In genomic region chr7:139633393-139633792, GRCm38 (mm10) we compare ENCODE assay signal across 34 mouse cellular contexts. TPM values are rescaled to one million over a fixed set of nuclear protein-coding genes. Genes with fewer than 3 reads are reported as not detected.
"Had no signal": no experiment of that assay in that cellular context is flagged by ENCODE, and none has a peak within 500 bp of the region (broad histone marks: within the 10 kb centered on the region; RNA-seq: fewer than 3 reads in every experiment).

No protein-coding gene starts in this region.

- H3K9ac ChIP-seq: heart, embryonic 13.5 days; heart, embryonic 15.5 days; hindbrain, embryonic 13.5 days; intestine, embryonic 15.5 days; limb, embryonic 12.5 days; liver, embryonic 13.5 days; liver, embryonic 15.5 days had no signal

- DNase-seq: gastrocnemius, postnatal 14 days; gastrocnemius, postnatal 36 days; heart, adult 11 months; heart, adult 2 months; heart, postnatal 14 days; heart, postnatal 36 days; kidney, adult 18-20 months; kidney, adult 8-10 months; kidney, postnatal 10 days; kidney, postnatal 25 days; kidney, postnatal 4 days; liver; liver, embryonic 13.5 days had no signal

- H3K27me3 ChIP-seq: intestine, embryonic 15.5 days; liver, embryonic 13.5 days; liver, embryonic 15.5 days had no signal

- H3K4me1 ChIP-seq: heart, embryonic 13.5 days; heart, embryonic 15.5 days; hindbrain, embryonic 13.5 days; intestine, embryonic 15.5 days; limb, embryonic 10.5 days; limb, embryonic 12.5 days; liver, embryonic 13.5 days; liver, embryonic 15.5 days had no signal

- H3K4me2 ChIP-seq: heart, embryonic 11.5 days; heart, embryonic 13.5 days; heart, embryonic 15.5 days; hindbrain, embryonic 13.5 days; intestine, embryonic 15.5 days; limb, embryonic 12.5 days; liver, embryonic 11.5 days; liver, embryonic 13.5 days; liver, embryonic 15.5 days had no signal

- H3K4me3 ChIP-seq: heart, adult 2 months; heart, embryonic 13.5 days; heart, embryonic 15.5 days; hindbrain, embryonic 13.5 days; intestine, embryonic 15.5 days; layer of hippocampus, adult 2 months; left cerebral cortex, adult 2 months; limb, embryonic 10.5 days; limb, embryonic 12.5 days; liver, embryonic 13.5 days; liver, embryonic 15.5 days had no signal

- H3K9me3 ChIP-seq: heart, embryonic 13.5 days; heart, embryonic 15.5 days; hindbrain, embryonic 13.5 days; intestine, embryonic 15.5 days; limb, embryonic 10.5 days; limb, embryonic 12.5 days; liver, embryonic 13.5 days; liver, embryonic 15.5 days had no signal

- H3K27ac ChIP-seq: heart, adult 2 months; heart, embryonic 13.5 days; heart, embryonic 15.5 days; hindbrain, embryonic 13.5 days; intestine, embryonic 15.5 days; layer of hippocampus, adult 2 months; left cerebral cortex, adult 2 months; limb, embryonic 10.5 days; limb, embryonic 12.5 days; liver, embryonic 13.5 days; liver, embryonic 15.5 days had no signal

- H3K36me3 ChIP-seq: heart, embryonic 13.5 days; heart, embryonic 15.5 days; hindbrain, embryonic 13.5 days; intestine, embryonic 15.5 days; limb, embryonic 10.5 days; limb, embryonic 12.5 days; liver, embryonic 13.5 days; liver, embryonic 15.5 days had no signal

- ATAC-seq: hindbrain, embryonic 16.5 days; inflammation-experienced regulatory T-cells, adult 6 months; intestine, embryonic 15.5 days; intestine, postnatal 0 days had no signal

RNA-seq across cellular contexts. Expression of gene Cfap46, which starts 50.2 kb away (rescaled TPM):
- total RNA-seq: gastrocnemius, adult 18-20 months; hematopoietic stem cell, adult 5-6 weeks had no signal
- polyA plus RNA-seq: heart, embryonic 11.5 days; heart, embryonic 13.5 days; heart, postnatal 0 days; inflammation-experienced regulatory T-cells, adult 6 months; intestine, postnatal 0 days; liver, embryonic 11.5 days; liver, embryonic 13.5 days; liver, embryonic 15.5 days had no signal

RNA-seq across cellular contexts. Expression of gene Nkx6-2, which starts 50.8 kb away (rescaled TPM):
- total RNA-seq: gastrocnemius, adult 18-20 months; gastrocnemius, adult 8-10 months; gastrocnemius, postnatal 14 days; gastrocnemius, postnatal 36 days; heart, postnatal 36 days; hematopoietic stem cell, adult 5-6 weeks had no signal
- polyA plus RNA-seq: gonadal fat pad, adult 2 months; inflammation-experienced regulatory T-cells, adult 6 months; kidney, embryonic 14.5 days; kidney, embryonic 16.5 days; limb, embryonic 10.5 days; limb, embryonic 12.5 days; liver, embryonic 15.5 days had no signal
